Mouse (Mus musculus): ENCODE measurements around the gene Pou2af1. TPM values are rescaled to one million over a fixed set of nuclear protein-coding genes. Genes with fewer than 3 reads are reported as not detected.
A peak's percentile ranks its signal among the peaks of the same experiment; 100 is the strongest.

Pou2af1 gene
- polyA plus RNA-seq, 1 experiment: 30.5 TPM

GRCm38 (mm10) chr9:51174890-51175464 is 38.5 kb upstream of the Pou2af1 start:
- TF ChIP-seq CTCF (IDR thresholded peaks at IDR 0.05; ENCODE audit: control insufficient read depth, insufficient read depth, low read length) (no peak), POLR2A (IDR thresholded peaks at IDR 0.05; ENCODE audit: borderline replicate concordance, control insufficient read depth, low read depth, low read length) (no peak)
- Histone ChIP-seq H3K4me3 (replicated peaks; ENCODE audit: control insufficient read depth, low read depth, low read length) (no peak overlapping the region), H3K27ac (ENCODE audit: control insufficient read depth, insufficient read depth, low read depth, low read length, poor library complexity) (no peak overlapping the region), H3K4me1 (ENCODE audit: control insufficient read depth, insufficient read depth, low read length) (no peaks in the 10 kb centered on the region; the same call in 1 of the 2 replicates)
- 24% methylated on average over 8 of the region's 8 CpGs for WGBS

DNA sequence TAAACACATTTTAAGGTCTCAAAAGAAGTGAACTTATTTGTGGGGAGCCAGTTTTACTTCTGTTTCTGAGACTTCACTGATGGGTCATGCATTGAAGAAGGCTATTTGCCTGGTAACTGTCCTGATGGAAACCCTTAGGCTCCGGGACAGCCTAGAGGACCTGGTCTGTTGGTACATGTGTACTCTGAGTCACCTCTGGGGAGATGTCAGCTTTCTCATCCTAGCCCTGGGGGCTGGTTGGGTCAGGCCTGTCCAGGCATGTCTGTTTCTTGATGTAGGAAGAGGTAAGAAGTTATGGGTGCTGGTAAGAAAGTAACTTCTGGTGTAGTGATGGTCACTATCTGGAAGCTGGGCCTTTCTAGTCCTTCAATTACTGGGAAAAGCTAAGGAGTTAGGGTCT is 37.8 kb upstream of the Pou2af1 start:
- Histone ChIP-seq H3K4me1 (ENCODE audit: control insufficient read depth, insufficient read depth, low read length) (no peaks in the 10 kb centered on the region; the same call in 1 of the 2 replicates), H3K4me3 (replicated peaks; ENCODE audit: control insufficient read depth, low read depth, low read length) (no peak overlapping the region), H3K27ac (ENCODE audit: control insufficient read depth, insufficient read depth, low read depth, low read length, poor library complexity) (no peak overlapping the region)
- TF ChIP-seq CTCF (IDR thresholded peaks at IDR 0.05; ENCODE audit: control insufficient read depth, insufficient read depth, low read length): no peak
- 89% methylated on average over 1 of the region's 1 CpGs for WGBS

- no peak for TF ChIP-seq POLR2A (IDR thresholded peaks at IDR 0.05; ENCODE audit: borderline replicate concordance, control insufficient read depth, low read depth, low read length)
- peak; percentile 19; the same call in 1 of the 2 replicates for TF ChIP-seq CTCF (IDR thresholded peaks at IDR 0.05; ENCODE audit: control insufficient read depth, insufficient read depth, low read length)
- no peaks in the 10 kb centered on the region; the same call in 1 of the 2 replicates for H3K4me1 ChIP-seq (ENCODE audit: control insufficient read depth, insufficient read depth, low read length)
- 80% methylated on average over 1 of the region's 1 CpGs for WGBS
- H3K4me3 ChIP-seq (replicated peaks; ENCODE audit: control insufficient read depth, low read depth, low read length): no peak overlapping the region
- no peak overlapping the region for H3K27ac ChIP-seq (ENCODE audit: control insufficient read depth, insufficient read depth, low read depth, low read length, poor library complexity)
Observed at GRCm38 (mm10) chr9:51178297-51178696, 35.2 kb upstream of the Pou2af1 start.

DNA sequence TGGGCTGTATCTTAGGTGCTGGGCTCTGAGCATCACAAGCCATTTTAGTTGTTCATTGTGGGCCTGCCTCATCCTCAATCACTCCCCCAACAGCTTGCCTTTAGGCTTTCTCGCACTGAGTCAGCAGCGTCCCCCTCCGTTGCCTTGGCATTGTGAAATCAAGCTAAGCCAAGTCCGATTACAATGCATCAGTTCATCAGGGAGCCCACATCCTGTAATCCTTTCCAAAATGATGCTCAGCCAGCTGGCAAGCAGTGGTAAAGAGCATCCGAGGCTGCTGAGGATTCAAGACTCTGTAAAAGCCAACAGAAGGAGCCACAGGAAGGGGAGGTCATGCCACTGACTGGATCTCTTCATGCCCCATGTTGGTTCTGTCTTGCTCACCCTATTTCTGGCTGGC is 32.9 kb upstream of the Pou2af1 start:
- 52% methylated on average over 5 of the region's 5 CpGs for WGBS
- no peak overlapping the region for H3K4me3 ChIP-seq (replicated peaks; ENCODE audit: control insufficient read depth, low read depth, low read length)
- TF ChIP-seq CTCF (IDR thresholded peaks at IDR 0.05; ENCODE audit: control insufficient read depth, insufficient read depth, low read length): no peak
- TF ChIP-seq POLR2A (IDR thresholded peaks at IDR 0.05; ENCODE audit: borderline replicate concordance, control insufficient read depth, low read depth, low read length): no peak
- no peaks in the 10 kb centered on the region for H3K4me1 ChIP-seq (ENCODE audit: control insufficient read depth, insufficient read depth, low read length)
- no peak overlapping the region for H3K27ac ChIP-seq (ENCODE audit: control insufficient read depth, insufficient read depth, low read depth, low read length, poor library complexity)

DNA sequence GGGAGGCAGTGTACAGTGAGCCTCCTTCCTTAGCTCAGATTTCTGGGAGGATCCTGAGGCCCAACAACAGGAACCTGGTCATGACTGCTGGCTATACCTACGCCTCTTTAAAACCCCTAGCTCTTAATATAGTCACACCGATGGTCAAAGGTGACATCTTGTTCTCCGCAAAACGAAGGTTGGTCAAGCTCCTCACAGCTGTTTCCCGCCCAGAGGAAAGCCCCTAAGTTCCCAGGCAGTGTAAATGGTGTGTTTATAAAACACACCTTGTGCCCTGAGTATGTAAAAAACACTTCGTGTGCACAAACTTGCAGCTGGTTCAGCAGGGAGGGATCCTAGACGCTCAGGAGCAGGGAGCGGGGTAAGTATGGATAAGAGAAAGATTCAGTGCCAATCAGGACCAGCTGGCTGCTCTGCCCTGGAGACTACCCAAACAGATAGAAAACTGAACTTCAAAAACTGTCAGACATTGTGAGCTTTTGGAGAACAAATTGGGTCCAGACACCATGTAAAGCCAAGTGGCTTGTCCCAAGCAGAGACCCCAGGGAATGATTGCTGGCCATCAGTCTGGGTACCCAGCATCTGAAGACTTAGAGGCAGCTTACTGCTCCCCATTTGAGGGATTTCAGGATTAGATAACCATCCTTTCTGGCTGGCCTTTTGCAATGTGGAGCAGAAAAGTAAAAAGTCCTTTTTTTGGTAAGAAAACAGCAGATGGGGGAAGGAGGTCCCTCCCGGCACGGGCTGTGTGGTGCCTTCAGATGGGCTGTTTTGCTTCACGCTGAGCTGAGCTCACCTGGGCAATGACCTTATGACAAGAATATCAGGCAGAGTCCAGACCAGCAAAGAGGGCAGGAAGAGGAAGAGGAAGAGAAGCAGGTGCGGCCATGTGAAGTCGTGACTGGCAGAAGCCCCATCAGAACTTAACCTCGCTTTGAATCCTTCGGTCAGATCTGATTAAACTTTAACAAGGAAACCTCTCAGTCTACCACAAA is 30.5 kb upstream of the Pou2af1 start:
- Histone ChIP-seq H3K4me3 (replicated peaks; ENCODE audit: control insufficient read depth, low read depth, low read length) (no peak overlapping the region), H3K27ac (ENCODE audit: control insufficient read depth, insufficient read depth, low read depth, low read length, poor library complexity) (peak overlapping the region; percentile 25; the same call in 1 of the 2 replicates), H3K4me1 (ENCODE audit: control insufficient read depth, insufficient read depth, low read length) (no peaks in the 10 kb centered on the region)
- no peak for TF ChIP-seq POLR2A (IDR thresholded peaks at IDR 0.05; ENCODE audit: borderline replicate concordance, control insufficient read depth, low read depth, low read length)
- no peak for TF ChIP-seq CTCF (IDR thresholded peaks at IDR 0.05; ENCODE audit: control insufficient read depth, insufficient read depth, low read length)
- WGBS: 56% methylated on average over 15 of the region's 15 CpGs

DNA sequence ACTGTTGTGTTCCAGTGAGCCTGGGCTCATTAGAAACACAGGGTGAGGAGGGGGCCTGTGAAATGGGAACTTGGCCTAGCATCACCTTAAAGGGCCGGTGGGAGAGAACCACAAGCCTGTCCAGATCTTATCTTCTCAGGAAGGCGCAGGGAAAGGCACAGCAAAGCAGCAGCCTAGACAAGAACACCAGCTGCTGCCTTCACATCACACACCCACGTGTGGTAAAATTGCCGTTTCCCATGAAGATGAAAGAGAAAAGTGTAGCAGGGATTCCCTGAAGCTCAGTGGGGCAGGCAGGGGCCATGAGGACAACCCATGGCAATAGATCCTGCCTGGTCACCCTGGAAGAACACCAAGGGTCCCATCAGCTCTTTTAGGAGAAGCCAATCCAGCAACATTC is 28.1 kb upstream of the Pou2af1 start:
- no peaks in the 10 kb centered on the region for H3K4me1 ChIP-seq (ENCODE audit: control insufficient read depth, insufficient read depth, low read length)
- 36% methylated on average over 4 of the region's 4 CpGs for WGBS
- no peak overlapping the region for H3K27ac ChIP-seq (ENCODE audit: control insufficient read depth, insufficient read depth, low read depth, low read length, poor library complexity)
- no peak overlapping the region for H3K4me3 ChIP-seq (replicated peaks; ENCODE audit: control insufficient read depth, low read depth, low read length)
- TF ChIP-seq POLR2A (IDR thresholded peaks at IDR 0.05; ENCODE audit: borderline replicate concordance, control insufficient read depth, low read depth, low read length) (no peak), CTCF (IDR thresholded peaks at IDR 0.05; ENCODE audit: control insufficient read depth, insufficient read depth, low read length) (no peak)

DNA sequence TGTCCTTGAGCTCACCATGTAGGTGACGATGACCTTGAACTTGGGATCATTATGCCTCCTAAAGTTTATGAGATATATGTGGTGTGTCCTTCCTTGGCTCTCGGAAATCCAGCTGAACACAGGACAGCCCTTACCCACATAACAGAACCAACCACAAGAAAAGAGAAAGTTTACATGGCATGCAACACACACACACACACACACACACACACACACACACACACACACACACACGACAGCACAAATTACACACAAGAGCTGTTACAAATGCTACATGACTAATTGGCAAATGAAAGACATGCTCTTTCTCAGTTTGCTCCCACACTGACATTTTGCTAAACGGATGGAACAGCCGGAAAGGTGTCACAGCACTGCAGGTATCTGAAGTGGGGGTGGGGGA is 27.6 kb upstream of the Pou2af1 start:
- TF ChIP-seq POLR2A (IDR thresholded peaks at IDR 0.05; ENCODE audit: borderline replicate concordance, control insufficient read depth, low read depth, low read length): no peak
- TF ChIP-seq CTCF (IDR thresholded peaks at IDR 0.05; ENCODE audit: control insufficient read depth, insufficient read depth, low read length): no peak
- H3K4me3 ChIP-seq (replicated peaks; ENCODE audit: control insufficient read depth, low read depth, low read length): no peak overlapping the region
- H3K4me1 ChIP-seq (ENCODE audit: control insufficient read depth, insufficient read depth, low read length): no peaks in the 10 kb centered on the region
- no peak overlapping the region for H3K27ac ChIP-seq (ENCODE audit: control insufficient read depth, insufficient read depth, low read depth, low read length, poor library complexity)
- WGBS: 80% methylated on average over 5 of the region's 5 CpGs

DNA sequence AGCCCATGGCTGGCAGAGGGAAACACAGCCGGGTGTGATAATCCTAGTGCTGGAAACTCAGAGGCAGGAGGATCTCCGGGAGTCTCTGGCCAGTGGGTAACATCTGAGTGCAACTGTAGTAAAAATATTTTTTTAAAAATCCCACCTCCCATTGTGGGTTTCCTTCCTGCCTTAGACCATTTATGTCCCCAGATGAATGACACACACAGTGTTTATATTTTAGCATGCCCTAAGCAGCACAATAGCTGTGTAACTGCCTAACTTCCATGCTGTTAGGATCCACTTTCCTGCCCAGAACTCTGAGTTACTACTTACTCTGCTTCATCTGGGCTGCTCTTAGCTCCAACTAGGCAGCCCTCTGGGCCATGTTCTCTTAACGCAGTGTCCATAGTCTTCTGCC is 22.9 kb upstream of the Pou2af1 start:
- Histone ChIP-seq H3K4me3 (replicated peaks; ENCODE audit: control insufficient read depth, low read depth, low read length) (no peak overlapping the region), H3K27ac (ENCODE audit: control insufficient read depth, insufficient read depth, low read depth, low read length, poor library complexity) (no peak overlapping the region), H3K4me1 (ENCODE audit: control insufficient read depth, insufficient read depth, low read length) (no peaks in the 10 kb centered on the region; the same call in 1 of the 2 replicates)
- TF ChIP-seq CTCF (IDR thresholded peaks at IDR 0.05; ENCODE audit: control insufficient read depth, insufficient read depth, low read length): no peak
- no peak for TF ChIP-seq POLR2A (IDR thresholded peaks at IDR 0.05; ENCODE audit: borderline replicate concordance, control insufficient read depth, low read depth, low read length)
- 60% methylated on average over 3 of the region's 3 CpGs for WGBS

Measured in bone marrow, adult 2 months (tissue).